Mouse (Mus musculus) gastrocnemius, adult 8-10 months (tissue): ENCODE results near the gene Gm382. TPM values are rescaled to one million over a fixed set of nuclear protein-coding genes. Genes with fewer than 3 reads are reported as not detected.

ENCODE experiments used
- DNase-seq, 2 experiments: peaks; one replicate each; pipeline ENCODE4 v3.0.0; 2022; ENCODE audit warnings: low spot score in 2 of 2
- total RNA-seq, 4 experiments: library from RNA; stranded (reverse); gene quantifications; 2 replicates each; pipeline ENCODE4 v1.2.4; 2022

The Gm382 gene
- total RNA-seq, result not detected

DNA sequence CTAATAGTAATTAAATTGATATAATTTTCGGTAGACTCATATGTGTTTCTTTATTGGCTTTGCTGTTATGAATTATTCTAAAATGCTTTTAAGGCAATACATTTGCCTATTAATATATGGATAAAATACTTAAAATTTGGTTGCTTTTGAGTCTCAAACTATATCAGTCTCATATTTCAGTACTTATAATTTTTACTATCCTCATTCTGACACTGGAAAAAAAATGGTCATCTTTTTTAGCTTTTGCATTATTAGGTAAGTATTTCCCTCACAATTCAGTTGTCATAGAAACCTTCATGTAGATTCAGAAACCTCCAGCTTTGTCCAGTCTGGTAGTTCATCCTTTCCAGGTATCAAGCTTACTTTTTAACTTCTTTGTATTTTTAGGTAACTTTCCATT, at the start of gene Gm382:
Gm382 (plus strand) TSS at position 301 of the 400 bp plus-strand sequence.
- DNase-seq, result no peak

DNA sequence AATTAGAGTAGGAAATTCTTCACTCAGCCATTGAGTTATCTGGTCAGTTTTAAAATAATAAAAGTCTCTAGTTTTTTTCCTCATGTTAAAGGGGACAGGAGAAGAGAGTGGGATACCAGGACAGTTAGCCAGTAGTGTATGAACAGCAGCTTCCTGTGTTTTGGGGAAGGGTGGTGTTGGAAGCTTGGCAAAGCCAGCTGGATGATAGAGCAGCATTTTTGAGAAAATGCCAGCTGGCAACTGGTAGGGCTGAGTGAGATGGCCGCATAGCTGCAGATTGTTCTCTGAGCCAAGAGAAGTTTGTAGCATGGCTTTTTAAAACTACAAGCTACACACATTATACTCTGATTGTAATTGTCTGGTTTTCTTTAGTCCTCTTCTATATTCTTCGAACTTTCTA, 30.4 kb downstream of the Gm382 start:
- DNase-seq, result no peak

DNA sequence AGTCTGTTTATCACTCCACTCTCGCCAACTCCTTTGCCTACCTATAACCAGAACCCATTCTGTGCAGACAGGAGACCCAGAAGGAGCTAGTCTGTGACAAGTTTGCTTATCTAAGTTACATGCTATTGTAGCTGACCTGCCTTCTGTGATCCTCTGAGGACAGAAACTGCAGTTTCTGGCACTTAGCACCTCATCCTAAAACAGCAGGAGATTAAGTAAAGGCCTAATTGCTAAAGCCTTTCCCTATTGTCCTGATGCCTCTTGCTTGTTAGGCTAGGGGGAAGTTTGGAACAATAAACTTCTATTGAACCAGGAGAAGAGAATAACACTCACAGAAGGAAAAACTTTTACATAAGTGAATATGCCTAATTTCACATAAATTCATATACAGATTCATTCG, 51.5 kb downstream of the Gm382 start:
- no peak for DNase-seq

DNA sequence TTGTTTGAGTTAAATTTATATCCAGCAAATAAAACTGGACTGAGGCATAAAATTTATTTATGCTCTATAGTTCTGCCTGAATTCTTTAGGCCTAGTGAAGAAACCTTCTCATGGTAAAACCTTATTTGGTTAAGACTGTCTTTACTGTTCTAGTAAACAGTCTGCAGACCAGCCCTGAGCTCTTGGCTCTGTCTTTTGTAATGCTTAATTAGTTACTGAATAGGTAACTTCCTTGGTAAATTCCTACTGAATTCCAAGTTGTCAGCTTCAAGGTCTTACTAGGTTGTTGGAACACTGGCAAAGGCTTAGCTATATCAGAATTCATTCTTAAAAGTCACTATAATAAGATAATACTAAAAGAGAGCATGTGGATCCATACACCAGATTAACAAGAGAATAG, 53.3 kb downstream of the Gm382 start:
- no peak for DNase-seq

DNA sequence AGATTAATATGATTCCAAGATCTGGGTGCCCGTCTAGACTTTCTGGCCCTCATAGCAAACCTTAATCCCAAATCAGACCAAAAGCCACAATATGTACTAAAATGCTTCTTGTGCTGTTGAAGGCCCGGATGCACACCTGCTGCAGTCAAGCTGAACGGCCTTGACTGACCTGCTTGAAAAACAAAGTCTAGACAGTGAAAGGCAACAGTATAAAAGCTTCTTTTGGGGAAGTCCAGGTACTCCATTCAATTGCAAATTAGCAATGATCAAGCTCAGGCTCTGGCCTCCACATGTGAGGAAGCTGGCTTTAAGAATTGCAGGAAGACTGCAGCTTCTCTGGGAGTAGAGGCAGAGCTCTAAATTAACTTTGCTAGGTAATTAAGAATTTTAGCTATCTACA, 54.2 kb downstream of the Gm382 start:
- DNase-seq, result no peak

DNA sequence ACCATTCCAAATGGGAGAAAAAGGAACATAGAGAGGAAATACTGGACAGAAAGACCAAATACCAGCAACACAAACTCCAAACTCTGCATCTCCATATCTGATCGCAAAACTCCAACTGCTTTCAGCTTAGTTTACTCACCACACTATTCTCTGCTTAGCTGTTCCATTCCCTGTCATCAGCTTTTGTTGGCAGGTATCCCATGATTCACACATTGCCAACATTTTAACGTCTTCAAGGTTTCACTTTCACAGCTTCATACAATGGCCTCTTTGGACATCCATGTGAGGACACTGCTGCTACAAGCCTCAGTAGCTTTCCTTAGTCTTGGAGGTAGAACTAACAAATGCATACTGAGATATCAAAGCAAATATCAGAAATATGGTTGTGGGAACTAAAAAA, 64.6 kb downstream of the Gm382 start:
- no peak for DNase-seq

Other genes starting within 250 kb of the Gm382 start
- gene 4932411N23Rik, start 224.1 kb upstream of the Gm382 start, total RNA-seq, result not detected